Mouse (Mus musculus): ENCODE results near the gene Tnfaip8l2.

The Tnfaip8l2 gene

DNA sequence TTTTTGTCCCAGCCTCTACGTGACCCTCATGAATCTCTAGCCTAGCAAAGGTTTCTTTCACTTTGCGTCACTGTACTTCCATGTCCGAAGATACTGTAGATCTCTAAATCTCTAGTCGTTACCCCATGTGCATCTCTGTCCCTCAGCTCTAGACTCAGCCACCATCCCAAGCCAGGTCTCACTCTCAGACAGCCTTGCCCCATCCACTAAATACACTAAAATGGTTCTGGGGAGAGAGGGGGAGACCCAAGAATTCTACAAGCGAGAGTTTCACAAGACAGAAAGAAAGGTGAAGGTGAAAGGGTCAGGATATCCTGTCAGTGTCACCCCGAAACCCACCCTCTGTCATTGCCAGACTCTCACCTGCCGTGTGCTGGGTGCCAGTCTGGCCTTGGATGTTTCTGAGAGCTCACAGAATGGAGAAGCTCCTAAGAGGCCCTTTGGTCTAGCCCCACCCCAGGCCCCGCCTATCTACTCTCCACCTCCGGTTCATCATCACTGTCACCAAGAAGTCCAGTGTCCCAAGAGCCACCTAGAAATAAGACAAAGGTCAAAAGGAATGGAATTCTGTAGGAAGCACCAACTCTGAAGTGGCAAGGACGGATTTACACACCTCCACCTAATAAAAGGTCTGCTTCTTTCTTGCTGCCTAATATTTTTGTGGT, at the start of gene Tnfaip8l2:
Gene Tnfaip8l2, minus strand, starts transcription at position 409 of the 665 bp plus-strand sequence.
- DNase-seq (ENCODE audit: extremely low spot score): no peak

DNA sequence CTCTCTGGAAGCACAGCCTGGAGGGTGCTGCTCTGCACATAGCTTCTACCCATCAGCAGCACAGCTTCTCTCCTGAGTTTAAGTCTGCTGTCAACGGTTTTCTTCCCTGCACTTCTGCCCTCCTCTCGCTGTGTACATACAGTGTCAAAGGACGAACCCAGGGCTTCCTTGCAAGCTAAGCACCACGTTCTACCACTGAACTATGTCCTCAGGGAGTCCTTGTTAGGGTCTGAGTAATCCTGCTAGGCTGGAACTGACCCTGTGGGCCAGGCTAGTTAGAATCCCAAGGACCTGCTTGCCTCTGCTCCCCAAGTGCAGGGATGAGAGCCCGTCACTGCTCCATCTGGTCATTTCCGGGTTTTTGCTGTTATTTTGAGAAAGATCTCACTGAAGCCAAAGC, 44.7 kb upstream of the Tnfaip8l2 start:
- no peak for DNase-seq (ENCODE audit: extremely low spot score)

DNA sequence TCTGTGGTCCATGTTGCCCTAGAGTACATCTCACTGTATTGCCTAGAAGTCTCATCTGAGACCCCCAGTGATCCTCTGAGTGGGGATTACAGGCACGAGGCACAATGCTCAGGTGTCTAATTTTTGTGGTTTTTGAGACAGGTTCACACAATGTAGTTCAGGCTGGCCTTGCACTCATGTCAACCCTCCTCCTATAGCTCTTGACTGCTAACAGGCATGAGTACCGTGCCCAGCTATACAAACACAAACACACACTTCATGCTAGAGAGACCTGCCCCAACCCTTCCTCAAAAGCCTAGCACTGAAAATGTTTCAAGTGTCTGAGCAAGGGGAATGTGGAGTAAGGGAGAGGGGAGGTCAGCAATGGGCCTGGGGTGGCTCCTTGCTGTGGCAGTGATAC, 43.9 kb upstream of the Tnfaip8l2 start:
- DNase-seq (ENCODE audit: extremely low spot score): no peak

DNA sequence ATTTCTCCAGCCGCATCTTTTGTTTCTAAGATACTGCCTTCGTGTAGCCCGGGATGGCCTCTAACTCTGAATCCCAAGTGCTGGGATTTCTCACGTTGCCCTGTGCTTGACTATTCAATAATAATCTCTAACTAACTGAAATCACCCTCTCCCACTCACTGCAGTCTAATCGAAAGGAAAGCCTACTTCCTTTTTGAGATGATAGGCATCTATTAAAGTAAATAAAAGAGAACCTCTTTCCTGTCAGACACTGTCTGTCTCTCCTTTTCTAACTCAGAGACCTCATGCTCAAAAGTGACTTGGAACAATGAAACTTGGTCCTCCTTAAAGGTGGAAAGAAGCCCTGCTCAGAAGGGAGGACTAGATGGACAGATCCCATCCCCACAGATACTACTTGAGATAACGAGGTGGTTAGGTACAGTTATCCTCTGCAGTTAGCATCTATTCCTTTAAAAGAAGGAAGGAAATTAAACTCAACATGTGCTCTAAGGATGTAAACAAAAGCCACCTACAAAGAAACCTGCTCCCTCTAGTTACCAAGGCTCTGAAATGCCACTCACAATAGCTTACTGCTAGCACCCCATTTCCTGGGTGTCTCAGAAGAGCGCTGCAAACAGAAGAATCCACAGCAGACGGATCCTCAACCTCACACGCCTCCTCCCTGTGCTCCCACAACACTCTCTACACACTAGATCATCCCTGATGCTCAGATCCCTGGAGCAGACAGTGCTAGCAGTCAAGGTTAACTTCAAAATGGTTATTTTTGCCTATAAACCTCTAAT, 42.8 kb upstream of the Tnfaip8l2 start:
- no peak for DNase-seq (ENCODE audit: extremely low spot score)

DNA sequence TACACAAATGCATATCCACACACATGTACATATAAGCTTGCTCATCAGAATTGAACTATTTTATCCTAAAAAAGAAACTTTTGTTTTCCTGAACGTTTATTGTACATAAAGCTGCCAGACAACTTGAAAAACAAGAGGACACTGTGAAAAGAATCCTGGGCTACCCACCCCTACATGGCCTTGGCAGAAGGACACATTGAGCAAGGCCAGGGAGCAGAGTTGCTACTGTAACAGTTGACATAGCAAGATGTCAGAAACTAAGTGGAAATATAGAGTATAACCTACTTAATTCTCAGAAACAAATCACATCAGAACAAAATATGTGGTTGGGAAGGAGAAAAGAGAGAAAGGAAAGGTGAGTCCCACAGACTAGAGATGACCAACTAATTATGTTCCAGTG, 39.7 kb upstream of the Tnfaip8l2 start:
- DNase-seq (ENCODE audit: extremely low spot score): no peak

DNA sequence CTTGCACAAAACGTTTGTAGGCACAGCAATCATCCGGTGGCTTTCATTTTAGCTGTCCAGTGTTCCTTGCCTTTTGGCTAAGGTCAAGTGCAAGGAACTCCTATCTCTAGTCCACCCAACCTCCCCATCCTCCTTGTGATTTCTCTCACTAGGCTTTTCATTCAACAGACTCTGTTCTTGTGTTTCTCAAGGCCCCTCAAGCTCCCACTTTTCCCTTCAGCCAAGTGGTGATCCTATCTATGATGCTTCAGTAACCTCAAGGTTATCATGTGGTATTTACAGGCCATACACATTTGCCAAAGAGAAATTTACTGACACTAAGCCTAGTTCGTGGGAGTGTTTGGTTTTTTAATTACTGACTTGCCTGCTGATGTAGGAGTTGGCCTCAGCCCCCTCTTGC, 37.7 kb upstream of the Tnfaip8l2 start:
- DNase-seq (ENCODE audit: extremely low spot score): no peak

DNA sequence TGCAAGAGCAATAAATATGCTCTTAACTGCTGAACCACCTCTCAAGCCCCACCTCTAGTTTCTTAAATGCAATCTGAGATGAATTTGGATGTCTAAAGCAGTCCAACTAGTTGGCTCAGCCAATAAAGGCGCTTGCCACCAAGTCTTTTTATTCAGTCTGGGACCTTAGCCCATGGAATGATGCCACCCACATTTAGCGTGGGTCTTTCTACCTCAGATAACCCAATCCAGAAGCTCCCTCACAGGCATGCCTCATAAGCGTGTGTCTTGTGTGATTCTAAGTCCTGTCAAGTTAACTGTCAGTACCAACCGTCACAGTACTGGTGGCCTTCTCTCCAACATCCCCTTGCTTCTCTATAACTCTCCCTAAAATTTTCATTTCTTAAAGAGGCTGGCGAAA, 36.8 kb upstream of the Tnfaip8l2 start:
- no peak for DNase-seq (ENCODE audit: extremely low spot score)

DNA sequence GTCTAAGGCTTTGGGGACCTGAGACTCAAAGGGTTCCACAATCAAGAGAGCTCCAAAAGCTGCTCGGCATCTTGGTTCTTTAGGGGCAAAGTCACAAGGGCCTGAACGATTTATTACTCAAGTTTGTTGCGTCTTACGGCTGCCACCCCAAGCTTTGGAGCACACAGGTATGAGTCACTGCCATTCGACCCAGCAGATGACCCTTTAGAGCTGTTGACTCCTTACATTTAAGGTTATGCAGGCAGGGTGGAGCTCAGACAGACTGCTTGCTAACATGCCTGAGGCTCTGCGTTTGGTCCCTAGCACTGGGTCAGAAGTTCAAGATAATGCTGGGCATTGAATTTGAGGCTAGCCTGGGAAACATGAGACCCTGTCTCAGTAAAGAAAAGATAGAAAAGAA, 35.4 kb upstream of the Tnfaip8l2 start:
- DNase-seq (ENCODE audit: extremely low spot score): no peak

DNA sequence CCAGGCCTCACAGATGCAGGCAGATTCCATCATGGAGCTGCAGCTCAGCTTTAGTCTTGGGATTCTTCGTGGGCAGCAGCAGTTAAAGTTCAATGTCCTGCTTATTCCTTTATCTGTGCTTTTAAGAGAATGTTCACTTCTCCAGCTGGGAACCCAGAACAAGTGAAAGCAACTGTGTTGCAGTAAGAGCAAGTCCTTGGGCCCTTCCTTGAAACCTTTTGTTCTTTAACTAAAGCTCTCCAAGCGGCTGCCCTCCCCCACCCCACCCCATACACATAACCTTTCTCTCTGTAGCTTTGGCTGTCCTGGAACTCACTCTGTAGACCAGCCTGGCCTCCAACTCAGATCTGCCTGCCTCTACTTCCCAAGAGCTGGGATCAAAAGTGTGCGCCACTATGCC, 34.3 kb upstream of the Tnfaip8l2 start:
- no peak for DNase-seq (ENCODE audit: extremely low spot score)

DNA sequence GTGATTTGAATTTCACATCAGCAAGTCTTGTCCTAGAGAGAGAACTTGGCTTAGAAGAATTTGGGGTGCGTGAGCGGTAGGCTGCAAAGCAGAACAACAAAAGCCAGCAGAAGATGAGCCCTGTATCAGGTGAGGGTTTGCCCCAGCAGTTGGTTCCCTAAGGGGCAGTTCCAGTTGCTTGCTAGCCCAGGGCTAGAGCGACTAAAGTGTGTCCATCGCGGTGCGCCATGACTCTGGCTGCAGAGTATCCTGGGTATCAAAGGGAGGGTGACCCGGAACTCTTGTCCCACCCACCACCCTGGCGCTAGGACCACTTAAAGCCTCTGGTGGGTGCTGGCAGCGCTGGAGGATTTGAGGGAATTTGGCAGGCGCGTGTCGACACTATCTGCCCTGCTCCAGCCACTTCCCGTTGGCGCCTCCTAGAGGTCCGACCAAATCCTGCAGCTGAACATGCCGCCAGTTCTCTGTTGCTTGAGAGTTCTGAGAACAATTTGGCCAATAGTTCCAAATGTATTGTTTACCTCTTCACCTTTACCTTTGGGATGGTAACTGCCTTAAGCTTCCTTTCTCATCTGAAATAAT, 31.9 kb upstream of the Tnfaip8l2 start:
- peak; percentile 88 for DNase-seq (ENCODE audit: extremely low spot score)

DNA sequence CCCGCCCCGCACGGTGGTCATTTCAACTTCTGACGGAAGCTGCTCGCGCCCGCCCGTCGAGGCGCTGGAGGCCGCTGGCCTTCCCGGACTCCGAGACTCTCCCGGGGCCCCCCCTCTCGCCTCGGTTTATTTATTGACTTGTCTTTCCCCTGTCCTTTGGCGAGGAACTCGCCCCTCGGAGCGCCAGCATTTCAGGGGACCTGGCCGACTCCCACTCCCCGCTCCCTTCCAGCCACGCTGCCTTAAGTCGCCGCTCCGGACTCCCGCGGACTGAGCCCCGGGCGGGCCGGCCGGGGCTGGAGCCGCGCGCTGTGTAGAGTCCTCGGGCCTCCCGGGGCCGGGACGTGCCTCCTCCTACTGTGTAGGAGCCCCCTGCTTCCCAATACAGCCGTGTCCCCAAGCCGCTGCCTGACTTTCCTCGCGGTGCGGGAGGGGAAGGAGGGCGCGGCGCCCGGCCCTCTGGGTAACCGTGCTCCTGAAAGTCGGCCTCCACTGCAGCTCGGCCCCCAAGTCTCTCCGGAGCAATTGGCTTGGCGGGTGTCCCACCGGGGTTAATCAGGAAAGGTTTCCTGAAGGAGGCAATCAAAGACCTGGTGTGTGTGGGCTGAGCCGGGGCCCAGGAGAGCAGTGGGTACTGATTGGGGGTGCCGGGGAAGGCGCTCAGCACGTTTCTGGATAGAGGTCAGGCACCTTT, 31.2 kb upstream of the Tnfaip8l2 start:
- peak; percentile 42 for DNase-seq (ENCODE audit: extremely low spot score)

DNA sequence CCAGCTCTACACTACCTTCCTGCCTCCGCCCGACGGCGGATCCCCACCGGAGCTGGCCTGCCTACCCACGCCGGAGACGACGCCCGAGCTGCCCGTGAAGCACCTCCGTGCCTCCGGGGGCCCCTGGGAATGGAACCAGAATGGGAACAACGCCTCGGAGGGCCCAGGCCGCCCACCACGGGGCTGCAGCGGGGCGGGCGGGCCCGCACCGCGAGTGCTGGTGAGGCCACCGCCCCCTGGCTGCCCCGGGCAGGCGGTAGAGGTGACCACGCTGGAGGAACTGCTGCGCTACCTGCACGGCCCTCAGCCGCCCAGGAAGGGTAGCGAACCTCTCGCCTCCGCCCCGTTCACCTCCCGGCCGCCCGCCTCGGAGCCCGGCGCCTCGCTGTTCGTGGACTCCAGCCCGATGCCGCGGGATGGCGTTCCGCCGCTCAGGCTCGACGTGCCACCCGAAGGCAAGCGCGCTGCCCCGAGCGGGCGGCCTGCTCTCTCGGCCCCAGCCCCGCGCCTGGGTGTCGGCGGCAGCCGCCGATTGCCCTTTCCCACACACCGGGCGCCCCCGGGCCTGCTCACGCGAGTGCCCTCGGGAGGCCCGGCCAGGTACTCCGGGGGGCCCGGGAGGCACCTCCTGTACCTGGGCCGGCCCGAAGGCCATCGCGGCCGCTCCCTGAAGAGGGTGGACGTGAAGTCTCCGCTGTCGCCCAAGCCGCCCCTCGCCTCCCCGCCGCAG, 30.5 kb upstream of the Tnfaip8l2 start:
- DNase-seq (ENCODE audit: extremely low spot score): peak; percentile 18

DNA sequence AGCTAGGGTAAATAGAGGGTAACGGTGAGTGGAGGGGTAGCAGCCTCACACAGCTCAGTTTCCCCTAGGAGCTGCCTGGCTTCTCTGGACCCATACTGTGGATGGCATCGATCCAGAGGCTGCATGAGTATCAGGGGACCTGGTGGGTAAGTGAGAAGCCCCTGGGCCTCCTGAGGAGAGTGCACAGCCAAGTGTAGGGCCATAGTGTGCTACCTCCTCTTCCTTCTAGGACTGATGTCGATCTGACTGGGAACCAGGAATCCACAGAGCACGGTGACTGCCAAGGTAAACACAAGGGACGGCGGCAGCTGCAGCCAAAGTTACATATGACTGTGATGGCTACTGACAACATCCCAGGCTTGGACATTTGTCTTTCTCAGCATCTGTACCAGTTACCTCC, 28.9 kb upstream of the Tnfaip8l2 start:
- no peak for DNase-seq (ENCODE audit: extremely low spot score)

DNA sequence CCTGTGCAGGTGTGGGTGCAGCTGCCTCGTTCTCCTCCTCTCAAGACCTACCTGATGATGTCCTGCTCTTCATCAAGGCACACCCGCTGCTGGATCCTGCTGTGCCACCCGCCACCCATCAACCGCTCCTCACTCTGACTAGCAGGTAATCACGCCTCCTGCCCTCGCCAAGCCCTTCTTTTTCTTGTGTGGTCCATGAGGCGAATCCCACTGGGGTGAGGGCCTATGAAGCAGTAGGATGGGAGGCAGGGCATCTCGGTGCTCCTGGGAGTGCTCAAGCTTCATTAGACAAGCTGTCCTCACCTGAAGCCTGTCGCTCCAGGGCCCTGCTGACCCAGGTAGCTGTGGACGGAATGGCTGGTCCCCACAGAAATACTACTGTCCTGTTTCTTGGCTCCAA, 27.8 kb upstream of the Tnfaip8l2 start:
- no peak for DNase-seq (ENCODE audit: extremely low spot score)

DNA sequence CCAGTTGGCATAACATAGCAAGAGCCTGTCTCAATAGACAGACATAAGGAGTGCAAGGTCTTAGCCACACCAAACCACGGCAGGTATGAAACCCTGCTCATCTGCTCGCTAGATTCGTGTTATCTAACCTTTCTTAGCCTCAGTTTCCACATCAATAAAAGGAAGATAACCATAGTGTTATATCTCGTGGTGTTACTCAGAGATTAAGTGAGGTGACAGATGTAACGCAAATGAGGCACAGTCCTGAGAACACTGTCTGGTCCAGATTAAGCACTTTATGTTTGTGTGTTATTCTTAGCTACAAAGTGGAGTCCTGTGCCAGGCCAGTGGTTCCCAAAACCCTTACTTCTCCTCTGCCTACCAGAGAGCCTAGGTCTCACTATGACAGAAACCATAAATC, 22.7 kb upstream of the Tnfaip8l2 start:
- DNase-seq (ENCODE audit: extremely low spot score): no peak

DNA sequence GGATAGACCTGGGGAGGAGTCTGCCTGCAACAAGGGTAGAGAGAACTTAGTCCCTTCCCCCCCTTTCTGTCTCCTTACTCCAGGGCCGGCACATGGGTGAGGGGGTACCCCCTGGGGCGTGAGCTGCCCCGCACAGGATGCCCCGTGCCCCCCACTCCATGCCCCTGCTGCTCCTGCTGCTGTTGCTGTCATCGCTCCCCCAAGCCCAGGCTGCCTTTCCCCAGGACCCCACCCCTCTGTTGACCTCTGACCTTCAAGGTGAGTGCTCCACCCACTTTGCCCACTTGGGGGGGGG, 22.0 kb upstream of the Tnfaip8l2 start:
- no peak for DNase-seq (ENCODE audit: extremely low spot score)

DNA sequence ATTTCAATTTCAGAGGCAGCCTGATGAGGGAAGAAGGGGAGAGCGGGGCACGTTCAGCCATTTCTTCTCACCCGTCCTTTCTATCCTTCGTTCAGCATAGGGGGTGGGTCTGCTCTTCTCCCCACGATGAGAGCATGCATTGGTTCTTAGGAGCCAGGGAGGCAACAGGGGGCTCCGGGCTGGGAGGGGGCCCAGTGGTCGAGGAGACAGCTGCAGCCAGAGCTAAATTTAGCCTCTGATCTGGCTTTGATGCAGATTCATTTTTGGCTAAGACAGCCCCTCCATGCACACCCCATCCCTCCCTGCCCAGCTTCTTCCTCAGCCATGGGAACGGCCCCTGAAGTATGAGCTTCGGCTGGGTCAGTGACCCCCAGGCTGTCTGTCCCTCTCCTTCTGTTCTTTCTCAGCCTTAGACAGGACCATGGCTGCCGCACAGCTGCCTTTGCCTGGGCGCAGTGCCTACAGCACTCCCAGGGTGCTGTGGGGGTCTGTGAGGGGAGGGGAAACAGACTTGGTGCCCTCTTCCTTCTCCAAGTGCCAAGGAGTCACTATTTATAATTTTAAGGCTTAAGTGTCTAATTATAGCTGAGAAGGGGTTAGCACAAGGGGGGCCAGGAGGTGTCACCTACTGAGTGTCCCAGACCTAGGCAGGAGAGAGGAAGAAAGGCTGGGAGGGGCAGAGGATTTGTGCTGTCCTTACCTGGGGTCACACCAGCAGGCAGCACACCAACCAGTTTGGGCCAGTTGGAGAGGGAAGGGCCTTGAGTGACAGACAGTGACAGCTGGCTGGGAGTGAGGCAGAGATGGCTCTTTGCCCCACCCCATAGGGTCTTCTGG, 21.5 kb upstream of the Tnfaip8l2 start:
- no peak for DNase-seq (ENCODE audit: extremely low spot score)

DNA sequence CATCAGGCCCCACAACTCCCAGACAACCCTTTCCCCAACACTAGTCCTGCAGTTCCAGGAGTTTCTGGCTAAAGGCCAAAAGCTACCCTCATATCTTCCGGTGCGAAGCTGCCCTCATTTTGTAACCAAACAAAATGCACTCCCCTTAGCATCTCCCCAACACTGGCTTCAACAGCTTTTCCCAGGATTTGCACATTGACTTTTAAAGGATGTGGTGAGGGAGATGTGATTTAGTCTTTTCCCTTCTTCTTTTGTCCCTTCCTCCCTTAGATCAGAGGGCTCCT, 20.1 kb upstream of the Tnfaip8l2 start:
- no peak for DNase-seq (ENCODE audit: extremely low spot score)

DNA sequence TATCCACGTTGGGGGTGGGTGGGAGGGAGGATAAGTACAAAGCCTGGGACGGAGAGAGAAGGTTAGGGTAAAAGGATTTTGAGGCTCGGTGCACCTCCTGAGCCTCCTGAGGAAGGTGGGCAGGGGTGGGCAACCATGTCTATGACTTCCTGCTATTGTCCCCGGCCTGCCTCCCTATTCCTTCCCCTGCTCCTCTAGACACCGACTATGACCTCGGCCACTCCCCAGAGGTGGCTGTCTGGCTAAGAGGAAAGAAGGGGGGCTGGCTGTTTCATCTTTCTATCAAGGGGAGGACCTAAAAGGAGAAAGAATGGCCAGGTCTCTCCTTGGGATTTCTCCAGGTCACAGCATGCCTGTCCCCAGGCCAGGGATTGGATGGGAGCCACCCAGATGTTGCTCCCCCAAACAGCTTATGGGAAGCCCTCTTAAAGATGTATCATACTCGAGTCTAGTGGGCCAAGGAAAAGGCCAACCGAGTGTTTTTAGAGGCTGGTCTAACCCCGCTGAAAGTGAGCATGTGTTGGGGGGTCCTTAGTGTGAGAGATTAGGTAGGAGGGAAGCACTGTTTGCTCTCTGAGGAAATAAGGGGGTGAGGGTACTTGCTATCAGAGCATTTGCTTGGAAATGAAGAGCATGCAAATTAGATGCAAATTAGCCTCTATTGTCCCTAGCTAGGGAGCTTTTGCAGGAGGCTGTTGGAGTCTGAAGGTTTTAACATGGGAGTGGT, 19.6 kb upstream of the Tnfaip8l2 start:
- DNase-seq (ENCODE audit: extremely low spot score): no peak

DNA sequence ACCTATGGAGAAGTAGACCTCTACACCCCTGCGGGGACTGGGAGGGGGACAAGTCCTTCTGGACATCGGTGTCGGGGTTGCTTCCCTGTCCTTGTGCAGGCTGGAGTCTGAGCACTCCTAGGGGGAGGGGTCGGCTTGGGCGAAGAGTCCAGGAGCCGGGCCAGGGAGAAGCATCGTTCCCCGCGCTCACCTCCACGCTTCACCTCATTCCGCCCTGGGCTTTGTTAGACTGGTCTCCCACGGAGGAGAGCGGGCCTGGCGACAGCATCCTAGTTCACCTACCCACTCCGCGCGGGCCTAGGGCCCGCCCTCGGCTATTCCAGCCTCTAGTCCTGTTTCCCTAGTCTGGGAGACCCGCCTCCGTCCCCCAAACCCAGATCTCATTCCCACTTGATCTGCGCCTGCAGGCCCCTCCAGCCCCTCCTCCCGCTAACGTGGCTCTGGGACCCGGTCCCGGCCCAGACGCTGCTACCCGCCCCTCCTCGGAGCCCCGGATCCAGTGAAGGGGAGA, 18.9 kb upstream of the Tnfaip8l2 start:
- DNase-seq (ENCODE audit: extremely low spot score): peak; percentile 52

All from embryo, embryonic 9.5 days (tissue).